Mouse (Mus musculus) intestine, embryonic 15.5 days (tissue): Measurements from ENCODE around the gene Dnah7a. TPM values are rescaled to one million over a fixed set of nuclear protein-coding genes. Genes with fewer than 3 reads are reported as not detected.
A peak's percentile ranks its signal among the peaks of the same experiment; 100 is the strongest.
"Not testable (repeated sequence)": the region's sequence is repeated elsewhere in the genome, so short reads cannot be mapped to it uniquely, and the experiment has no call there.

Source experiments
- ATAC-seq: fragments of 200-750 bp; cut with Nextera tagmentation; 2 replicates; pipeline ENCODE4 v1.8.0; 2017; ENCODE audit warnings: moderate TSS enrichment, moderate library complexity
- H3K27ac ChIP-seq: fragments of 300-500 bp; sonication (generic); 2 replicates; pipeline ENCODE4 v1.5.1; 2015; ENCODE audit warnings: mild to moderate bottlenecking, inconsistent platforms
- H3K27me3 ChIP-seq: fragments of 300-500 bp; sonication (generic); replicated peaks from 2 replicates; pipeline ENCODE4 v1.6.1; 2015; ENCODE audit warnings: inconsistent platforms
- H3K36me3 ChIP-seq: fragments of 300-500 bp; sonication (generic); 2 replicates; pipeline ENCODE4 v1.6.1; 2015; ENCODE audit warnings: inconsistent platforms
- H3K4me1 ChIP-seq: fragments of 300-500 bp; sonication (generic); replicated peaks from 2 replicates; pipeline ENCODE4 v1.6.1; 2015; ENCODE audit warnings: inconsistent platforms
- H3K4me2 ChIP-seq: fragments of 300-500 bp; sonication (generic); replicated peaks from 2 replicates; pipeline ENCODE4 v1.6.1; 2015; ENCODE audit warnings: mild to moderate bottlenecking, inconsistent platforms
- H3K4me3 ChIP-seq: fragments of 300-500 bp; sonication (generic); replicated peaks from 2 replicates; pipeline ENCODE4 v1.5.1; 2015; ENCODE audit warnings: inconsistent platforms
- H3K9ac ChIP-seq: fragments of 300-500 bp; sonication (generic); 2 replicates; pipeline ENCODE4 v1.6.1; 2015; ENCODE audit warnings: inconsistent platforms
- H3K9me3 ChIP-seq: fragments of 300-500 bp; sonication (generic); 2 replicates; pipeline ENCODE4 v1.6.1; 2016; ENCODE audit warnings: inconsistent platforms
- WGBS: fragments of 180-500 bp; shearing (Covaris S2); methylation state at CpG from one replicate; pipeline ENCODE4 v1.1.7; 2015; 5-methylcytosine and 5-hydroxymethylcytosine counted together
- polyA plus RNA-seq: library from polyadenylated mRNA; unstranded; fragments of >200 nt; fragmentation: Nextera tagmentation; extraction: Ambion mirVana; gene quantifications from 2 replicates; pipeline ENCODE4 v1.2.1, GENCODE M21; 2015

The Dnah7a gene
- 0.40 and 0.82 TPM in 2 replicates for polyA plus RNA-seq

- Histone ChIP-seq H3K9me3 (no peaks in the 10 kb centered on the region), H3K4me1 (no peaks in the 10 kb centered on the region), H3K36me3 (no peaks in the 10 kb centered on the region), H3K27ac (no peak within 1 kb of the TSS), H3K9ac (no peak within 1 kb of the TSS), H3K27me3 (no peaks in the 10 kb centered on the region), H3K4me2 (peak within 1 kb of the TSS; percentile 94), H3K4me3 (peak within 1 kb of the TSS; percentile 43)
- 18% methylated on average over 42 of the region's 42 CpGs for WGBS
- ATAC-seq, result peak; percentile 78; the same call in 1 of the 2 replicates
Observed at GRCm38 (mm10) chr1:53706431-53707361, at the start of gene Dnah7a. Gene Dnah7a (minus strand): TSS chr1:53706784.

GRCm38 (mm10) chr1:53753501-53753900, 46.9 kb upstream of the Dnah7a start:
- H3K4me1 ChIP-seq, ATAC-seq, H3K4me3 ChIP-seq, H3K36me3 ChIP-seq, H3K9ac ChIP-seq, H3K27me3 ChIP-seq, H3K9me3 ChIP-seq, H3K4me2 ChIP-seq, H3K27ac ChIP-seq: not testable (repeated sequence)
- WGBS, result 92% methylated on average over 2 of the region's 2 CpGs

GRCm38 (mm10) chr1:53751144-53751543, 44.6 kb upstream of the Dnah7a start:
- no peak overlapping the region for H3K27ac ChIP-seq
- H3K9ac ChIP-seq, result no peak overlapping the region
- WGBS, result 77% methylated on average over 1 of the region's 1 CpGs
- H3K9me3 ChIP-seq, result no peaks in the 10 kb centered on the region
- no peak for ATAC-seq
- no peaks in the 10 kb centered on the region for H3K27me3 ChIP-seq
- H3K4me2 ChIP-seq, result no peak overlapping the region
- H3K4me1 ChIP-seq, result no peaks in the 10 kb centered on the region
- no peaks in the 10 kb centered on the region for H3K36me3 ChIP-seq
- H3K4me3 ChIP-seq, result no peak overlapping the region

- not testable (repeated sequence) for H3K9me3 ChIP-seq, ATAC-seq, H3K4me1 ChIP-seq, H3K27me3 ChIP-seq, H3K36me3 ChIP-seq, H3K9ac ChIP-seq, H3K4me3 ChIP-seq, H3K27ac ChIP-seq, H3K4me2 ChIP-seq
- 90% methylated on average over 7 of the region's 7 CpGs for WGBS
Observed at GRCm38 (mm10) chr1:53750697-53751096, 44.1 kb upstream of the Dnah7a start.

- H3K9me3 ChIP-seq, H3K9ac ChIP-seq, H3K27ac ChIP-seq, H3K4me2 ChIP-seq, ATAC-seq, H3K27me3 ChIP-seq, H3K36me3 ChIP-seq, H3K4me3 ChIP-seq, H3K4me1 ChIP-seq: not testable (repeated sequence)
- 88% methylated on average over 1 of the region's 1 CpGs for WGBS
Observed at GRCm38 (mm10) chr1:53749881-53750385, 43.3 kb upstream of the Dnah7a start.

GRCm38 (mm10) chr1:53748571-53748970, 42.0 kb upstream of the Dnah7a start:
- no peak overlapping the region for H3K9ac ChIP-seq
- H3K4me3 ChIP-seq, result no peak overlapping the region
- H3K9me3 ChIP-seq, result no peaks in the 10 kb centered on the region
- H3K27me3 ChIP-seq, result no peaks in the 10 kb centered on the region
- no peak overlapping the region for H3K27ac ChIP-seq
- no peak for ATAC-seq
- no peaks in the 10 kb centered on the region for H3K36me3 ChIP-seq
- no peak overlapping the region for H3K4me2 ChIP-seq
- WGBS, result 45% methylated on average over 10 of the region's 11 CpGs
- H3K4me1 ChIP-seq, result no peaks in the 10 kb centered on the region

- no peaks in the 10 kb centered on the region for H3K4me1 ChIP-seq
Observed at GRCm38 (mm10) chr1:53746001-53746400, 39.4 kb upstream of the Dnah7a start.

GRCm38 (mm10) chr1:53741742-53742458, 35.3 kb upstream of the Dnah7a start:
- Histone ChIP-seq H3K4me3 (no peak overlapping the region), H3K27me3 (no peaks in the 10 kb centered on the region), H3K27ac (no peak overlapping the region), H3K9me3 (no peaks in the 10 kb centered on the region), H3K36me3 (no peaks in the 10 kb centered on the region), H3K4me2 (no peak overlapping the region), H3K4me1 (no peaks in the 10 kb centered on the region), H3K9ac (no peak overlapping the region)
- WGBS, result 75% methylated on average over 3 of the region's 3 CpGs
- ATAC-seq, result no peak

More at GRCm38 (mm10) chr1:53746001-53746400, 39.4 kb upstream of the Dnah7a start:
- H3K9me3 ChIP-seq, result no peaks in the 10 kb centered on the region
- H3K4me2 ChIP-seq, result no peak overlapping the region
- 82% methylated on average over 5 of the region's 5 CpGs for WGBS
- no peaks in the 10 kb centered on the region for H3K27me3 ChIP-seq
- H3K4me3 ChIP-seq, result no peak overlapping the region
- no peak overlapping the region for H3K9ac ChIP-seq
- H3K27ac ChIP-seq, result no peak overlapping the region
- ATAC-seq, result no peak
- no peaks in the 10 kb centered on the region for H3K36me3 ChIP-seq

GRCm38 (mm10) chr1:53740777-53741336, 34.3 kb upstream of the Dnah7a start:
- WGBS, result 88% methylated on average over 4 of the region's 4 CpGs
- no peak for ATAC-seq

GRCm38 (mm10) chr1:53740077-53740776, 33.6 kb upstream of the Dnah7a start:
- H3K4me1 ChIP-seq, H3K27ac ChIP-seq, ATAC-seq, H3K27me3 ChIP-seq, H3K9ac ChIP-seq, H3K4me3 ChIP-seq, H3K9me3 ChIP-seq, H3K4me2 ChIP-seq, H3K36me3 ChIP-seq: not testable (repeated sequence)
- 68% methylated on average over 3 of the region's 4 CpGs for WGBS

More at GRCm38 (mm10) chr1:53740777-53741336, 34.3 kb upstream of the Dnah7a start:
- Histone ChIP-seq H3K9me3 (no peaks in the 10 kb centered on the region), H3K9ac (no peak overlapping the region), H3K27ac (no peak overlapping the region), H3K4me1 (no peaks in the 10 kb centered on the region), H3K4me2 (no peak overlapping the region), H3K4me3 (no peak overlapping the region), H3K36me3 (no peaks in the 10 kb centered on the region), H3K27me3 (no peaks in the 10 kb centered on the region)

GRCm38 (mm10) chr1:53736583-53736982, 30.0 kb upstream of the Dnah7a start:
- H3K9me3 ChIP-seq, result no peaks in the 10 kb centered on the region
- peak; percentile 81 for ATAC-seq
- no peaks in the 10 kb centered on the region for H3K4me1 ChIP-seq
- WGBS, result 70% methylated on average over 3 of the region's 3 CpGs
- H3K4me2 ChIP-seq, result no peak overlapping the region
- no peaks in the 10 kb centered on the region for H3K27me3 ChIP-seq
- no peak overlapping the region for H3K4me3 ChIP-seq
- H3K36me3 ChIP-seq, result no peaks in the 10 kb centered on the region
- no peak overlapping the region for H3K9ac ChIP-seq
- H3K27ac ChIP-seq, result no peak overlapping the region
